Mouse (Mus musculus) fat pad, adult 2 months (tissue): ENCODE measurements at regions not wholly inside any gene's neighbourhood (a gene's known extent, or its start where the extent isn't known, plus 50 kb on each side); places are given as distances from the start of the nearest gene placed in this dataset.

ENCODE experiments used
- DNase-seq: peaks from one replicate; pipeline ENCODE4 v3.0.0-alpha.2; 2011; ENCODE audit warnings: low read depth, low spot score; ENCODE audit errors: extremely low read depth

DNA sequence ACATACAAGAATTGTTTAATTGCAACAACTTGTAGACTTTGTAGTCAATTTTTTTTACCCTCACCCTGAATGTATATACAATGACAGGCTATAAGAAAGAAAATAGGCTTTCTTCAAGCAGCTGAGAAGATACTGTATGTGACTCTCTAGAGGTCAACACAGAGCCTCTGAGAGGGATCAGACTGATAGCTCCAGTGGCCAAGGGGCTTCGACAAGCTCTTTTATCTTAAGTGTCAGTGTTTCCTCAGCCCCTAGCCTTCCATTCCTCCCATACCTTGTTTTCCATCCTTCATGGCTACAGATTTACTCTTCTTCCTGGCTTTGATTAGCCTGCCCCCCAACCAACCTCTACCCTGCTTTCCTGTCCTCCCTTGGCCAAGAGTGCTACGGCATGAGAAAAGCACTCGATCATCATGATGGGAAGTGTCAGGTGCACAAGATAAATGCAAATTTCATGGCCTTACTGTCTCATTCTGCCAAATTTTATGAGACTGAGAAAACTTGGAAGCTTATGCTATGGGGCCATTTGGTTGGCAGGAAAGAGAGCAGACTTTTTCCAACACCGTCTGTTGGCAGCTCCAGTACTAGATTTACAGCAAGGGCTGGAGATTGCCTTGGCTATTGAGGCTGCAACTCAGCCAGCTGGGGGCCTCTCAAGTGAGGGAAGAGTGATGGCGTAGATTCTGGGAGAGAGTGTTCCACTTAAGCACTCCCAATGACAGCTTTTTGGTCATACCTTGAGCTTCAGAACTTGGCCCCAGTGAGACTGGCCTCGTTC is 484.3 kb upstream of the Etaa1 start:
- no peak for DNase-seq

DNA sequence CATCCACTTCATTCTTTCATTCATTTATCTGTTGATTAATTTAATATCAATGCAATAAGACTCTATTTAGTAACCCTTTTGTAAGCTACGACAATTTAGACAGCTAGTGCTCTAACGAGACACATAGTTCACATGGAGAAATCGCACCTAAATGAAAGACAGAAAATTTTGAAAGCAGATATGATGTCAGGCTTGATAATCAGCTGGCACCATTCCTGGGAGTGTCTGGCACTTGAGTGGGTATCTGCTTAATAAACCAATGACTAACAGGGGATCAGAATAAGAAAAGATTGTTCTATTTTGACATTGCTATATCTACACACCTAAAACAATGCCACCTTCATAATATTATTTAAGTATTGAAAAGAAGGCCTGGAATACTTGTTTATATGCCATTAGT is 467.4 kb upstream of the Etaa1 start:
- no peak for DNase-seq

DNA sequence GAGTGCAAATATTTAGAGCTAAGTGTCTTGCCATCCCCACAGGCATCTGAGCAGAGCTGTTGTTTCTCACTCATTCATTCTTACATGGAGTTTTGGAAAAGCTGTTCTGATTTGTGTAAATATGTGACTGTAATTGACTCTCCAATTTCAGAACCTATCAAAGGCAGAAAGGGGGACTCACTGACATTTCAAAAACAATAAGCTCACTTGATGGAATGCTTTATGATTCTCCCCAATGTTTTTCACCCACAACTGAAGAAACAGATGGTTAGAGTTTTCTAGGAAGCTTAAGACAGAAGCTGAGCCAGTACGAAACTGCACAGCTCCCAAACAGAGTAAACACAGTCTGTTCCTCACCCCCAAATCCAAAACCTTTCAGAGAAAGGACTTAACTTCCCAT is 460.1 kb upstream of the Etaa1 start:
- DNase-seq: no peak

DNA sequence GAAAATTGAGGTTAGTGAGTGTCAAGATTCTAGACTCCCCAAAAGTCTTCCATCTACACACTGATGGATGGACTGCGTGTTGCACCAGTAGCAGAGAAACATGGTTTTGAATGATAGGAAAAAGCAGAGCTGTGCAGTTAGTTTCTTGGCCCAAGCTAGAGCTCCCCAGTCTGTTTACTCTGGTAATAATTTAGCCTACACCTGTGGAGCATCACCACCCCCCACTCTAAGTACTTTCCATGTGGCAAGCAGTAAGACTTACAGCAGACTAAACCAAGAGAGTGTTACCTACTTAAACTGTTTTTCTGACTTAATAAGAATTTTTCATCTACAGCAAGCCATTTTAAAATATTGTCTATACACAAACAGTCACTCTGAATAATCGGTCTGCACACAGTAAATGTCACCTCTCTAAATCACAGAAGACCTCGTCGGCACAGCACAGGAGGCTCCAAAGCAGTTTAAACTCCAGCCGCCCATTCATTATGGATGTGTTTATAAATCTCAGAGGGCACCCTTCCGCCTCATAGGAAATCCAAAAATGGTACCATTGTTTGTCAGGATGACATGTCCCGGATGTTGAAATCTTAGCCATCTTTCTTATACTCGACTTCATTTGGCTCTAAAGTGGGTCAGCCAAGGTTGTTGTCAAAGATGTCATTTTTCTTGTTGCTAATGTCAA is 454.5 kb upstream of the Etaa1 start:
- no peak for DNase-seq

DNA sequence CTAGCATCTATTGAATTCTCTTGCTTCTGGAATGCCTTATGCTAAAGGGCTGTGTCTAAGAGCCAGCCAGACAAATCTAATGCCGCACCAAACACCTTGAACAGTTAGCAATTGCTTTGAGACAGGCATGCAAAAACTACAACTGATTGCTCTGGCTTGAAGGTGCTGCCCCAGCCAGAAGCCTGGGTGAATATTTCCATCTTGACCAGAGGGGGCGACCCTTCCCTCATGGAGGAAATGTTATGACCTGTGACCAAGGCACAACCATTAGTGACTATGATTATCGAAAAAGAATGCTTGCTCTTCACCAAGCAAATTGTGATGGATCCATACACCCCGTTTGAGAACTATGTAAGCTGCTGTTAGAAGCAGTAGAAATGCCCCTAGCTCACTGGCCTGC is 445.9 kb upstream of the Etaa1 start:
- DNase-seq: no peak

DNA sequence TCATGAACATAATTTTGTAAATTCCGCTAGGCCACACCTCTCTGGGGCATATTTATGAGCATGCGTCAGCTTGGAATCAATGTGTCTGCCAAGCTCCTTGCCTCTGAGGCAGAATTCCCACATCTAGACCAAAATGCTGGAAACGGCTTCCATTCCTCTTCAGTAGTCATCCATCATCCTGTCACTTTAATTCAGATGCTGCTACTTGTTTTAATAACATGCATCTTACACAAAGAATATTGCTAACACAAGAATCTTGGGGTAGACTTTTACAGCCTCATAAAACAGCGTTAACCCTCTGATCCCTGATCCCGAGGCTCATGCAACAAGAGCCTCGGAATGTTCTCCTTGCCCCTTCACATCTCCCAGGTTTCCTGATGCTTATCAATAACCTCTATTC is 442.7 kb upstream of the Etaa1 start:
- DNase-seq: no peak

DNA sequence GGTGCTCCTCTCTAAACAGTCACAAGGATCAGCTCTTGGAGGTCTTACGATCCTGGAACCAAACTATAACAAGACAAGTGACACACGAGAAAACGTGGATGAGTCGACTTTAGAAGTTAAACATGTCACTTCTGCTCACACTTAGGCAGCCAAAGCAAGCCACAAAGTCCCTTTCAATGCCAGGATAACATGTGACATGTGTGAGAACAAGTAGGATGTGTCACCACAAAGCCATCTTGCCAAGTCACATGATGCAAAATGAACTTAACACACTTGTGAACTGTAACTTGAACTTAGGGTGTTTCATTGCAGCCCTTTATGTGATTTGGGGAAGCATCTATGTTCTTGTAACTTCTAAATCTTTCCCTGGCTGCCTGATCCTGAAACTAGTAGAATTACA is 442.0 kb upstream of the Etaa1 start:
- DNase-seq: no peak

DNA sequence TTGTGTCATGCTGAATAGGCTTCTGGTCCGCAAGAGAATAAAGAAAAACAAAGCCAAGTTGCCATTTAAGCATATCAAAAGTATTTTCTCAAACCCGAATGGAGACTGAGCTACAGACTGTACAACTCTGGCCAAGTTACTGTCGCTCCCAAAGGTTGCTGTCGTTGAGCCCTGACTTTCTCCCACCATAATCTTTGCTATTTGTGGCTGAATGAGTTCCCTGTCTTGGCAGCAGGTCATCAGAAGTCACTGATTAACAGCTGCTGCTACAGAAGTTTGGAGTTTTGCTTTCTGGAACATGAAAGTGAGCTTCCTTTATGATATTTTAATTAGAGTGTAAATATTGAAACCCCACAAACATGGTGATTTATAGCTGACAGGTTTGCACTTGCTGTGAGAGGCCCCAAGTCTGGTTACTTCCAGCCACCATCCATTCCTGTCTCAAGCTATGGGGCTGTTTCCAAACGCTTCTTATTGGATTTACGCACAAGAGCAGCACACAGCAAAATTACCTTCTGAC is 419.2 kb upstream of the Etaa1 start:
- no peak for DNase-seq

DNA sequence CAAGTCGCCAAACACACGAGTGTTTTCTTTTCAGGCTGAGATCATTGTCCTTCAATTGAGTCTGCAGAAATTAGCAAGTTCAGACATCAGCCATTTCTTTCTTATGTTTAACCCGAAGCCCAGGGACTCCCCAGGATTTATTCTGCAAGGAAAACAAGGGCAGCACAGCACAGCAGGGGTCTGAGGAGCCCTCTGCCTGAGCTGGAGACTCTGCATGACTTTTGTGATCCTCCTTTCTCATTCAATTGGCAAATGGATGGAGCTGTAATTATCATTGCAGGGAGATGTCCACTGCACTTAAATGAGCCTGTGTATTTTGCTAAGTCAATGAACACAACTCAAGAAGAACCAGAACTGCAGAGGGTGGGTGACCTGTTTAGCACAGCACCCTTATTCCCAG is 417.6 kb upstream of the Etaa1 start:
- no peak for DNase-seq

DNA sequence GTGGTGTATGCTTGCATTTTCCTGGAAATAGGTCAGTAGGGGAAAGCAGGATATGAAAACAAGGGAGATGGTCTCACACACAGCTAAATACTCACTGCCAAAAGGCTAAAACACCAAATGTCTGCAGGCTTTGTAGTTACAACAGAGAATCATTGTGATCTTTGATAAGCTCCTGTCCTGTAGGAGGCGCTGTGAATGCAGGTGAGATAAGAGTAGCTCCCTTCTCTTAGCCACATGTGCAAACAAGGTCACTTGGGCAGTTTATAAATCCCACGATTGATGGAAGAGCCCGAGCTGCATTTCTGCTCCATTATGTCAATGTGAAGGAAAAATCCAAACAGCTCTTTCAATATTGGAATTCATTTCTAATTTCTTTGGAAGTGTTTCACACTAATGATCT is 417.2 kb upstream of the Etaa1 start:
- no peak for DNase-seq

DNA sequence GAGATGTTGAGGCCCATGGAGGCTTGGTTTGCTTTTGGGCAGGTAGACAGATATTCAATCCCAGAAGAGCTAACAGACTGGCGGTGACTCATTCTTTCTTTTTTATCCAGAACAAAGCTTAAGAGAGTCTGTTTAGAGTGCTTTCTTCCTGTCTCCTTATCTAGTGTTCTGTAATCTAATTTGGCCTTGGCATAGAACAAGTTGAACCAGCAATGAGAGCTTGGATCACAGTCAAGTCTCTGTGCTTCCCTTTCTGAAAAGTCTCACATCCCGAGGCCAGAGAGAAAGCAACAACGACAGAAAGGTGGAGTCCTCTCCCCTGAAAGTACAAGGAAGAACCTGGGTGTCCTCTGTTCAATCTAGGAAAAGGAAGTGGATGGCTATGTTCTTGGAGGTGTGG is 401.2 kb upstream of the Etaa1 start:
- DNase-seq: no peak

DNA sequence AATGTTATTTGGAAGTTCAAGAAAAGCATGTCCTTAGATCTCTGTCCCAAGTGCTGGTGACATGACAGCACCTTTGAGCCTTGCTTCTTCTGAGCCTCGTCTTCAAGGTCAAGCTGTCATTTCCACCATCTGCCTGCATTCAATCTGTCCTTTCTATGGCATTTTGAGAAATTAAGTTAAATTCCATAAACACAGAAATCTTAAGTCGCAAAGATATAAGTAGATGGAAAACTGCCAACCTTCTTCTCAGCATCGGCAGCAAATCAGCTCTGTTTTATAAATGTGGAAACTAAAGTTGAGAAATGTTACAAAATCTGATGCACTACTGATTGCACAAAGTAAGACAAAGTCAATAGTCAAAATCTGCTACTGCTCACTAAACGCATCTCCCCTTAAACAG is 400.5 kb upstream of the Etaa1 start:
- no peak for DNase-seq

DNA sequence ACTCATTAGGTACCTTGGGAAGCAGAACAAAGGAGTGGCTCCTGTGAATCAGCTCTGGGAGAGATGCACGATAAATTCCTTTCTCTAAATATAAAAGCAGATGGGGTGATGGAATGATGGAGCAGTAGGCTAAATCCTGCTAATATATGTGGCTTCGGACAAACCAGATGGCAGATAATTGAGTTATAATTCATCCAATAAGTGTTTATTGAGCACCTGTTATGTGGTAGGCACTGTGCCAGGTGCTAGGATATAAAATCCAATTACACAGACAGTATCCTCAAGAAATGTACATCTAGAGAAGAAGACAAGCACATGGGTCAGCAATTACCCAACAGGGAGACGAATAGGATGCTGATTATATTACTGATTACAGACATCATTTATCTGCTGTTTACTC is 394.2 kb upstream of the Etaa1 start:
- DNase-seq: no peak

DNA sequence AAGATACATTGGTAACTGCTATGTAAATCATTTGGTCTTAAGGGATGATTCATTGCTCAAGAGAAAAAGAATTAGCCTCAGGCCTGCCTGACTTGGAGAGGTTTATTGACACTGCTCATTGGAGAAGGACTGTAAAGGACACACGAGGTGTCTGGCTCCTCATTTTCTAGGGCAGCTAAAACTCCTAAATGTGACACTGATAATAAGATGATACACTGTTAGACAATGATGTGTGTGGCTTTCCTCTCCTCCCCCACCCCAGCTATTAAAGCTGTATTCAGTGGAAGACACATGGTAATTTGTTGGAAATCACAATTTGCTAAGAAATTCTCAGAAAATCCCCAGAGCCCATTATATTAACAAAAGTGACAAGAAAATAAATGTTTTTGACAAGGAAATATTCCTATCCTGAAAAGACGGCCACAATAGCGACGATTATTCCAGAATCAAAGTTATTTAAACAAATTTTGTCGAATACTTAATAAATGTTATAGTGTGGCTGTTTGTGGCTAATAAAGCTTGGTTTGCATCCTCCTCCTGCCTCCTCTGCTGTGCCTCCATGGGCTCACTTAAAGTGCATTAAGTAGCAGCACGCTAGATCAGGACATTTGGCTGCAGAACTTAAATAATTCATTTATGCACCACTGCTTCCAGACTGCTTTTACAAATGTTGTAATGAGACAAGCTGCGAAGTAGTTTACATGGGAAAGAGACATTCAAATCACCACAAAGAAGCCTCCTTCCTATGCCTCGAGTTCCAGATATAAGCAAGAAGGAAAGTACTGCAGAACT is 360.0 kb upstream of the Etaa1 start:
- no peak for DNase-seq

DNA sequence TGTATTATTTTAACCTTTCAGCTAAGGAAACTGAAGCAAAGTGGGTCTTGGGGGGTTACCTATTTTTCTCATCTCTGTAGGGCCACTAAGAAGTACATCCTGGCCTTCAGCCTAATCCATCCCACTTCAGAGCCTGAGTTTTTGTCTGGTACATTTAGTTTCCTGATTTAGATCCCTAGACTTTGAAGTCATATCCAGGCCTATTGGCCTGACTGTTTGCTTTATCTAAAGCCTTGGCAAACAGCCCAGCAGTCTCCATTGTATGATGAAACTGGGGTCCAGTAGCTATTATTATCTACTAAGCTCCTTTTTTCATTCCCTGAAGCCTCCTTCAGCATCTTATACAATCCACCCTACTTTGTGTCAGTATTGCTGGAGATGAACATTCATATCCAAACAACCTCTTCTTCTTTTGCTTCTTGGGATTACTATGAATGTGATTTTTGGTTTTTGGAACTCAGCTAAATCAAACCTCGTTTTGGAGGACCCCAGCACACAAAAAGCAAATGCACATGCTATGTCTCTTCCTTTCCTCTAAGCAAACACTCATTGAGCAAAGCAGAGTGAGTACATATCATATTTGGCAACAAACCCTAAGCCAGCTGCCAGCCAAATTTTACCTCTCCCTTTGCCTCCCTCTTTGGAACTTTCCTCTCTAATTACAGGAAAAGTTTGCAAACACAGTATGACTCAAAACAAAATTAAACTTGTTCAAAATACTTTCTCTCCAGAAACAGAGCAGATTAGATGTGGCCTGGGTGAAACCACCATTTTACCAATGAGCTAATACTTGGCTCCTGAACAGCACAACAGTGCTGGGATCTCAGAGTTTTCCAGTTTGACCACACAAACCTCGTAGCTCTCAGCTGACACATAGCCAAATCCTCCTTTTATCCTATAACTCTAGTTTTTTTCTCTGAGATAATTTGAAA is 342.8 kb upstream of the Etaa1 start:
- no peak for DNase-seq

DNA sequence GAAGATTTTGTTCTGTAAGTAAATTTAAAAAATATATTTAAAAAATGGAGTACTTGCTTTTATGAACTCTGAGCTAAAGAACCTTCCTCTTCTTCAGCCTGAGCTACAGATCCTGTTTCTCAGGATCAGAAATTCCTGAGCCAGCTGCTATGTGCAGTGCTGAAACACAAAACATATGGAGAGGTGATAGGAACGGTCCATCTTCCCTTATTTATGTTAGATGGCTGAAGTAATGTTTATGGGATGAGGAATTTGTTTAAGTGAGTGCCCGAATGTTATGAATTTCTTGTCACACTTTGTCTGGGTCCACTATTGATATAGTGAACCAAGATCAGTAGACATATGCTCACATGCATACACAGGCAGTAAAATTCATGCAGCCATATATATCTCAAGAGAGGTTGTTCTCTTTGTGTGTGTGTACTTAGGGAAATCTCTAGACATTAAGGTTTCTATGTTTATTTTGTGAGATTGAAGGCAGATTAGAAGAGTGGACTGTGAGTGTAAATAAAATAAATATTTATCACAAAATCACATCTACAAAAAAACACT is 325.0 kb upstream of the Etaa1 start:
- no peak for DNase-seq

DNA sequence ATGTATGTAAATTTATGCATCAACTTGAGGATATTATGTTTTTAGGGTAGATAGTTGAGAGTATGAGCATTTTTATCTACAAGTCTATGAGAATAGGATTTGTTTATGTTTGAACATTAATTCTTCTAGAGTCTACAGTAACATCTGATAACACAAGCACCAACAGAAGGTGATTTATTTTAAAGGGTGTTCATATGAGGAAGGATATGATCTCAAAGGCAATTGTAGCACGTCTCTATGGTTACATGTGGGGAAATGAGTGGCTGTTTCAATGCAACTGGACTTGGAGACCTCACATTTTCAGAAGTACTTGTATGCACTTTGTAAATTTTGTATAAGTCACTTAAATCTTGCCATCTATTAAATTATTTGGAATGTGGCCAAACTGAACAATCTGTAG is 318.7 kb upstream of the Etaa1 start:
- DNase-seq: no peak

DNA sequence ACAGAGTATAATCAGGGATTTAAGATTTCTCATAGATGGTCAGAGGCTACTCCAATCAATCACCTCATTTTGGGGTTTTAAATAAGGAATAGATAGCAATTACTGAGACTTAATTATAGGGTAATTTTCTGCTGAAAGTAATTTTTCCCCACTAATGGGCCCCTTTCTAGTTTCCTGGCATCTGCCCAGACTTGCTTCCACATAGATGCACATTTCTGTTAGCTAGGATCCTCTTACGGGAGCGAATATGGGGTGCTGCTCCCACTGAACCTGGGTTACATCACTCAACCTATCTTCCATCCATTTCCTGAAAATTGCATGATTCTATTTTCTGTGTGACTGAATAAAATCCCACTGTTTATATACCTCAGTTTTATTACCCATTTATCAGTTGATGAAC is 312.5 kb upstream of the Etaa1 start:
- no peak for DNase-seq

DNA sequence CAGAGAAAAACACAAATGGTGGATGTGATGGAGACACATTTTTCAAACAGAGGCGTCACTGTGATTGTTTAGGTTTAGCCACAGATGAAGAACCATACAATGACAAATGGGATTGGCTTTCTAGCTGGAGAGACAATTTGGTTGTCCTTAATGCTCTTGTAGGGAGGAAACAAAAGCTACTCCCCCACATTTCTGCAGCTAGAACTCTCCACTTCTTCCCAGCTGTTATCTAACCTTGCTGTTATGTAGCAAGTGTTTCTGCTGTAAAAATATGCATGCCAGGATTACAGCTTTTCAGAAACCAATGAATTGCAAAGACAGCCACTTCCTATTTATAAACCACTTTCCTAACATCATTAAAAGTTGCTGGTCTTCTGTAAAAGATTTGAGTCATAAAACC is 309.2 kb upstream of the Etaa1 start:
- no peak for DNase-seq

DNA sequence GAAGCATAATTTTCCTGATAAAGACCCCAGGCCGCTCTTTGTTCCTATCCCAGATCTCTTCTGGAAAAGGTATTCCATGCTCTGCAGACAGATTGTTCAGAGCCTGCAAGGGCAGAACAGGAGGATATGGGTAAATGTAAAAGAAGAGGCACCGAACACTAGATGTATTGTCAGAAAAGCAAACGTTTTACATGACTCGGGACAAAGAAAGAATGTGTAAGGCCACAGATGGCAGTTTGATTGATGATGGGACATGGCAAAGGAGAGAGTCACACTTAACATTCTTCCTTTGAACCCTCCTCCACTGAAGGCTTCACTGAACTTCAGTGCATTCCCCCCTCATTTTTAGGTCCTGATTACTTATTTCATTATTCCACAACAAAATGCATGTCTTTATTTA is 295.6 kb upstream of the Etaa1 start:
- DNase-seq: no peak
